Mouse (Mus musculus): ENCODE measurements around the gene Eci2.
"Not testable (repeated sequence)": the region's sequence is repeated elsewhere in the genome, so short reads cannot be mapped to it uniquely, and the experiment has no call there.

Eci2 gene

DNA sequence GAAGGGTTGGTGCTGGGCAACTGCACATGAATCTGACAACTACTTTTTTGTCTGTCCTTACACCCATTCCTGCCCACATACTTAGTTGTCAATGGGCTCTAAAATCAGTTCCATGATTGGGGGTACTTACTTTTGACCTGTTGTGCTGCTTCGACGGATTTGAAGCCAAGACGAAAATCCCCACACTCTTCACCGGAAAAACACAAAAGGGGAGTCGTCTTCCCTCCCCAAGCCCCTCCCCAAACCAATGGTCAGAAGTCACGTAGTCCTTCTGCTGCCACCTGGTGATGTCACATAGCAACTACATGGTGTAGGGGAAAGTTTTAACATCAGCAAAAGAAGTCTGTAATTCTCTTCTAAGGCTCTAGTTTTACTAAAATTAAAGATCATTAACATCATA lies at the start of gene Eci2:
TSS of gene Eci2 (minus strand) at position 218 of the 400 bp plus-strand sequence.
- DNase-seq = peak in 1 of 2 experiments; percentile 64

DNA sequence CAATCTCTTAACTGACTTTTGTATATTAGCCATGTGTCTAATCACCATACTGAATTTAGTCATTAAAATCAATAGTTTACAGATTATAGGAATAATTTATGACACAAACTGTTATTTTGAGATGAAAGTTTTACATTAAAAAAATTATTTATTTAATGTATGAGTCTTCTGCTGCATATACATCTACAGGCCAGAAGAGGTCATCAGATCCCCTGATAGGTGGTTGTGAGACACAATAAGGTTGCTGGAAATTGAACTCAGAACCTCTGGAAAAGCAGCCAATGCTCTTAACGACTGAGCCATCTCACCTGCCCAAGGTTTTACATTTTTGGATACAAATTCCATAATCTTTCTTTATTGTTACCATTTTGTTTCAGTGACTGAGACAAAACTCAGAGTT lies 48.0 kb upstream of the Eci2 start:
- no peak for DNase-seq

DNA sequence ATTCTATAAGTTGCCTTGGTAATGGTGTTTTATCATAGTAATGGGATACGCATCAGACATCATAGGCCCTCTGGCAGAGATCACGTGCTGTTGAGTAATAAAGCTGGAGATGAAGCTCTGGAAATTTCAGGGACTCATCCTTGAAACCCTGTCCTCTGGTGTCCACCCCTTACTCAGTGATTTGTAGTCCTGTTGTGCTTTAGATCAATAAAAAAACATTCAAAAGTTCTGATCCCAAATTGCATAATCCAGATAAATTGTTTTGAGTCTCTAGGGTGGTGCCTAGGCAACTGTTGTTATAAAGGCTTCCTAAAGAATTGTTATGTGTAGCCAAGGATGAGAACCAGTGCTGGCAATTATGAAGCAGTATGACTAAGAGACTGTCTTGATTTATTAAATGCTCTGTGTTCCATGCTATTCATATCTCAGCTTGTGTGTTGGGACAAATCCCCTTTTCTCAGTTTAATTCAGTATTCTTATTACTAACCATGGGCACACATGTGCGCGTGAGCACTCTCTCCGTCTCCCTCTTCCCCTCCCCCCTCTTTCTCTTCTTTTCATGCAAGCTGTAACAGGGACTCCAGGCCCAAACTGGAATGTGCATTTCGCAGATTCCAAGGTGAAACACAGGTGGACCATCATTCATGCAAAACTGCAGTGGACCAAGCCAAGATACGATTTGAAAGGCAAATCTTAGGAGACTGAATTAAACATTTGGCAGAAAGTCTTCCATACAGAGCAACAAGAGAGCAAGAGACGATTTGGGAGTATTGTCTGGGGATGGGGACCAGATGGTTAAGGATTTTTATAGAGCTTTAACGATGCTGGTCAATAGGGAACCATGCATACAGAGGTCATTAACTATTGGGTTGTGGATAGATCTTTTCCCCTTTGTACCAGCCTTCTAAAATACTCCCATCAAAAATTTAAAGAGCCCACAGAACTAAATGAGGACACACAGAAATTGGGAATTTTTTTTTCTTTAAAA lies 43.9 kb upstream of the Eci2 start:
- no peak for DNase-seq

DNA sequence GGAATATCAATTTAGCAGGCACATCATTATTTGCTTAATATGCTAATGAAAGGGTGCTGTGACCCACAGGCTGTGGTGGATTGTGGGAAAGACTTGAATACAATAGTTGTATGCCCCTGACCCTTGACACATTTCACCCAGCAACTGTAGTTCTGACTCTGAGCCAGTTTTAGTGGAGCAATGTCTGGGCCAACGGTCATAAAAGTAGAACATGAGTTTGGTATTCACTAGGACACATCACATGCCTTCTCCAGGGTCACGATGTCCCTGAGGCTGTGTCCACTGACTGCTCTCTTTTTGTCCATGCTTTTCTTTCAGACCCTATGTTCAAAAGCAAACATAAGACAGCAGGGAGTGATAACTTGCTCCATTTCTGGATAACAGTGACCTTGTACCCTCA lies 40.2 kb upstream of the Eci2 start:
- no peak for DNase-seq

DNA sequence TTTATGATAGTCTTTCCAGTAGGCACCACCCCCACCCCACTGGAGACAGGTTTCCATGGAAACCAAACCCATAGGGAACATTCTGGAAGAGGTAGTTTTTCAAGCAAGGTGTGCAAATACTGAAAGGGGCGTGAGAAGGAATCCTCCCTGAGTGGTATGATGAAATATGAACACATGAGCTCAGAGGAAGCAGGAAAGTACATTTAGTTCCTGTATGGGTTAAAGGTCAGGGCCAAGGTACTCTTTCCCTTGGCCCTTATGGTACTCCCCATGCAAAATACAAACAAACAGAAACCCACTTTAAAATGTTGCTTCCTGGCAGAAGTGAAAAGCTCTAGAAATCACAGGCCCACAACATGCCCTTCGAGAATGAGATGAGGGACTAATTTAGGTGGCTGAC lies 39.1 kb upstream of the Eci2 start:
- DNase-seq = peak in 1 of 2 experiments; percentile 4

DNA sequence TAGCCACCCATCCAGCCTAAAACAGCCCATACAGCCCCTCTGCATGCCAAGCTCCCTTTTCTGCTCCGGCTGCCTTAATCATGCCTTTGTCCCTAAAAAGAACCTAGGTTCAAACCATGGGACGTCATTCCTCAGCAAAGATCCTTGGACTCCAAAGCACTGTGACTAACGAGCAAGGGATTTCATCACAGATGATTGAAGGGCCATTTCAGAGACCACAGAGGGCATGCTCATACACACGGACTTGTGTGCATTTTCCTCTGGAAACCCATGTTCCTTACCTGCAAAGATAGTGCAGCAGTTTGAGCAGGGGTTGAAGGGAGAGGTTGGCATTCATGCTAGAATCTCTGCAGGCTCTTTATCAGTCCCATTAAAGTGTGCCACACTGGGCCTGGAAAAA lies 37.5 kb upstream of the Eci2 start:
- no peak for DNase-seq

DNA sequence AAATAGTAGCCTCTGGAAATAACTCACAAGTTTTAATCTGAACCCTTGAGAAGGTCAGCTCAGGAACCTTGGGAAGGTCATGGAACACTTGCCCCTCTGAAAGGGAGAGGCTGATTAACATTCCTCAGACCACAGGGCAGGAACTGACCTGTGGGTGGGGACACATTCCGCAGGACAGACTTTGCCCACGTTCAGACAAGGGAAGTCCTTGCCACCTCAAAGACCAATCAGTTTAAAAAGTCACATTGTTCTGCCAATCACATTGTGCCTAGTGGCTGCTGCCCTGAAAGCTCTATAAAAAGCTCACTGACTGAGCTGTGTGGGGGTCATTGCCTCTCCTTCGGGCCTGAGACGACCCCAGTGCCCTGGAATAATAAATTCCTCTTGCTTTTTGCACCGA lies 31.2 kb upstream of the Eci2 start:
- DNase-seq = no peak

DNA sequence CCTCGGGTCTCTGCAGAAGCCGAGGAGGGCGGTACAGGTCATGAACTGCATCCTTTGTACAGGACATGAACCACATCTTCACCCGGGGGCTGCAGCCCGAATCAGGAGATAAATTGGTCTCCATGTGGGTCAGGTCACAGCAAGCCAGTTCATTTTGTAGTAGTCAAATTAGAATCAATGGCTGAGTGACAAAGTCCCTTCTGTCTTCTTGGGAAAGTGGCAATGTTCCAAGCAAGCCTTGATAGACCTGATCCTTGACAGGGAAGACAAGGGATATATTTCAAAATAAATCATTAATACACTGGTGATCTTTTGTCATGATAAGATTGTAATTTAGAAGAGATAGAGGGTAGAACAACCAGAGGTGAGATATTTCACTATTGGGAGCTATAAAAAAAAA lies 9.6 kb upstream of the Eci2 start:
- no peak for DNase-seq

DNA sequence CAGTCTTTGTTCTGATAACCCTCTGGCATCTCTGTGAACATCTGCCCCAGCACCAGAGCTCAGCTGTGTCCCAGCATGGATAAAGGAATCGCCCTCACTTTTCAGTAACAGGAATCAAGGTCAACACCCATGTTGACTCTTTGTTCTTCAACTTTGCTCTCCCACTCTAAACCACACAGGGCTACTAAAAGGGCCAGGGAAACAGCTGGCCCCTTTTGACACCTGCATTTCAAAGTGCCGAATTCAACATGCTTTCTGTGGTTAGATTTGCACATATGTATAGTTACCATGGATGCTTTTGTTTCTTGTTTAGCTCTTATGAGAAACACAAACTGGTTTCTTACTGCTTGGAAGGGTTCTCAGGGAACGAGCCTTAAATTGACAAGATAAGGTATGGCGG lies 8.8 kb upstream of the Eci2 start:
- no peak for DNase-seq

DNA sequence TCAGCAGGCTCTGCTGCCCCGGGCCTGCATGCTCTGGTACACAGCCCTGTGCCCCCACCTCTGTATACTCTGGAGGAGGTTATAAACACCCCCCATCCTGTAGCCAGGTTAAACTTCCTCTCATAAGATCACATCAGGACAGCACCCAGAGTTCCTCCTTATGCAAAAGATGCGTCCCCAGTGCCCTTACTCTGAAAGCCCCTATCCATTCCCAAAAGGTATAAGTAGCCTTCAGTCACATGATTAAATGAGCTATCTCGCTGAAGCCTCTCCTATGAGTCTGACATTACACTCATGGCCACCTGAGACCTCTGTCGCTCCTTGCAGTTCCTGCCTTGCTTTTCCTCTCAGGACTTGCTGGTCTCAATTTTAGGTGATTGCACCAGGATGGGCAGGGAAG lies 6.7 kb upstream of the Eci2 start:
- DNase-seq = no peak

DNA sequence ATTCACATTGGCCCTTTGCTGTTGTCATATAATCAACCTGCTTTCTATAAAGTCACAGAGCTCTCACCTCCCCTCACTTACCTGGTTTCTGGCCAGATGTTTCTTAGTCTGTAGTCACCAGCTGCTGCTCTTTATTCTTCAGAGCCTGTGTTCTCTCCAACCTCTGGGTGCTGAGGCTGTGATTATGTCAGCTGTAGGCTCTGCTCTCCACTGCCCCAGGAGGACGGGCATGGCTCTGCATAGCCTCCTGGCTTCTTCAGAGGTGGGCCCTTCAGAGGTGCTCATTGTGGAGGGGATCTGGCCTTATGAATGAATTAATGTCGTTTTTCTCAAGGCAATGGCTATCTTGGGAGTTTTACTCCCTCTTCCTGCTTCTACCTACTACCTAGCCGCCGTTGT lies 4.8 kb upstream of the Eci2 start:
- DNase-seq = peak in 1 of 2 experiments; percentile 8

DNA sequence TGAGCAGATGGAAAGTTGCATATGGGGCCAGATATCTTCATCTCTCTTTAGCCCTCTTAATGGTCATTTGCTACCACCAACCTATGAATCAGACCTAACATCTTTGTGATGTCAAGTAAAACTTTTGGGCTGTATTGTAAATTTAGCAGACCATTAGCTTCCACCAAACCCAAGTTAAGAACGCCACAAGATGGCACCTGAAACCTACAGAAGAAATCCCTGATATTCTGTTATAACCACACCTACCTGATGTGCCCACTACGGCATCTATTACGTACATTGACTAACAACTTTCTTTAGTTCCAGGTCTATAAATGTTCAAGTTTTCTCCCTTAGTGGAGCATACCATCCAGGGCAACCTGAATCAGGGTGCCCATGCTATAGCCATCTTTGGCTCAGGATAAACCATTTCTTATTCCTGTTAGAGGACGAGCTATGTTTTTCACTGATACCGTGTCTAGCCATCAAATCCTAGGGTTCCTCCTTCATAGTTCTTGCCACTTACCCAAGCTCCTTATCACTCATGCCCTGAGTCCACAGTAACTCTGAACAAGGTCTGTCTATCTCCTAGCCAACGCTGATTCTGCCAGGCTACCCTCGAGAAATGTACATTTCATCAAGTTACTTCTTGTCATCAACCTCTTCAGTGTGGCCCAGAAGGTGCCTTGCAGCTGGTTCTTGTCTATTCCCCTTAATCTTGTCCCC lies 4.2 kb upstream of the Eci2 start:
- no peak for DNase-seq

DNA sequence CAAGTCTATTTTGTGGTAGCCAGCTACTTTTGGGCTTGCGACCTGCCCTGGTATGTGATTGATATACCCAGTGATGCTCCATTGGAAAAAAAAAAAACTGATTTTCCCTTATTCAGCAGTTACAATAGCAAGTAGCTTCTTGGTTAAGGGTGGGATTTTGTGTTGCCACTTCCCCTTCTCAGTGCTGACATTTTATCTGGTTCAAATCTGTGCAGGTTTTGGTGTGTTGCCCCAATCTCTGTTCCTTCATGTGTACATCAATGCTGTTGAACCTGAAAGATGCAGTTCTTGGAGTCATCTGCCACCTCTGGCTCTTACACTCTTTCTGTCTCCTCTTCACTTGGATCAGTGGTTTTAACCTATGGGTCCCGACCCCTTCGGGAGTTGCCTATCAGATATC lies 1.5 kb upstream of the Eci2 start:
- DNase-seq = no peak

DNA sequence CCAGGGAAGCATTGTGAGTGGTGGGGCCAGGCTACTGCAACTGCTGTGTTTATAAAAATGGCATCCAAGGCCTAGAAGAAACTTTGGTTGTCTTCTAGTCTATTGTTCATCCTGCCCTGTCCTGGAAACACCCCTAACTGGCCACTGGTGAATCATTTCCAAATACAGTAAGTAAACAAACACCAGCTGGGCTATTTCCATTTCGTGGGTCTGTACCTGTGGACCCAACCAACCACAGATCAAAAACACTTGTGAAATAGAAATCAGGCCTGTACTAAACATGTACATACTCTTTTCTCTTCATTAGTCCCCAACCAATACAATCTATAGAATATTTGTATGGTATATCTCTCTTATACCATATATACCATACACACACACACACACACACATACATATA lies 3.5 kb downstream of the Eci2 start:
- not testable (repeated sequence) for DNase-seq

DNA sequence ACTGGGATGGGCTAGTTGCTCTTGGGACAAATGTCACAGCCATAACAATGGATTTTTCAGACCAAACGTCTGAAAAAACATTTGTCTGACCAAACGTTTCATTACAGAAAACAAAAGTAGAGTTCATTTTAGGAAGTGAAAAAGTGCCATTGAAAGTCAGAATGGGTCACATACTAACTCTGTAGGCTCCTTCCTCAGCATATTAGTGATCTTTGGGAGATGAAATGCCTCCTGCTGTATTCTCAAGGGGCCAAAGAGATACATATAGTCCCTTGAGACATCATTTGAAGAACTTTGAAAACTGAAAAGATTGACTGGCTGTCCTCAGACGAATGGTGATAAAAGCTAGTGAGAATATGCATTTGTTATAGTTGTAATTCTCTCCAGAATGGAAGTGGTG lies 6.5 kb downstream of the Eci2 start:
- no peak for DNase-seq

DNA sequence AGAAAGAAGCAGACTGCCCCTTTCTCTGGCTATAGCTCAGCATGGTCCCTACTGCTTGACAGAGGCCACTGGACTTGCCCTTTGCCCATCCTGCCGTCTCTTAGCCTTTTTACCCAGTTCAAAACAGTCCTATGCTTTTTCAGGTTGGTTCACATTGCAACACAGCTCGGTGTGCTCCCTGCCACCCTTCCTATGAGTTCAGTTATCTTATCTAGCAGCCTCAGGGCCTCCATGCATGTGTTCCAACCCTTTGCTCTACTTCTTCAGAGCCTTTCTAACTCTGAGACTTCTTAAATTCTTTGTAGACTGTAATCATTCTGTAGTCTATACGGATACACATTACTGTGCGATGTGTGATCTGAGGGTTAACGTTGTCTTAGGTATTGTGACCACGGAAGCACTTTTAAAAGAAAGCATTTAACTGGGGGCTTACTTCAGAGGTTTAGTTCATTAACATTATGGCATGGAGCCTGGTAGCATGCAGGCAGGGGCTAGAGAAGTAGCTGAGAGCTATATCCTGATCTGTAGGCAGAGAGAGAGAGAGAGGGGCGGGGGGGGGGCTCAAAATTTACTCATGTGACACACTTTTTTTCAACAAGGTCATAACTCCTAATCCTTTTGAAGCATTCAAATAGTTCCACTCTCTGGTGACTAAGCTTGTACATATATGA lies 7.9 kb downstream of the Eci2 start:
- DNase-seq = no peak

DNA sequence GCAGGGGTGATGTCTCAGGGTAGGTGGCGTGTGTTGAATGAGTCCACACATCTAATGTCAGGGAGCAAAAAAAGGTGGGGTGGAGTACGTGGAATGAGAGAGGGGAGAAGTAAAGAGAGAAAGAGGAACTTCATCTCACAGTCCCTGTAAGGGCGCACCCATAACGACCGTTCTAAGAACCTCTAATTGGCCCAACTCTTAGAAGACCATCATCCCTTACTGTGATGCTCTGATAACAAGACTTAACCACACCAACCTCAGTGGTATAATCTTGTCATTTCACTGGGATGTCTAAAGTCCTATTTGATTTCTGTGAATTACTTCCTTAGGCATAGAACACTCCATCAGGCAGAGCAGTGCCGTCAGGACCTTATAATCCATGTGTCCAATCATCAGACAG lies 9.5 kb downstream of the Eci2 start:
- DNase-seq = no peak

DNA sequence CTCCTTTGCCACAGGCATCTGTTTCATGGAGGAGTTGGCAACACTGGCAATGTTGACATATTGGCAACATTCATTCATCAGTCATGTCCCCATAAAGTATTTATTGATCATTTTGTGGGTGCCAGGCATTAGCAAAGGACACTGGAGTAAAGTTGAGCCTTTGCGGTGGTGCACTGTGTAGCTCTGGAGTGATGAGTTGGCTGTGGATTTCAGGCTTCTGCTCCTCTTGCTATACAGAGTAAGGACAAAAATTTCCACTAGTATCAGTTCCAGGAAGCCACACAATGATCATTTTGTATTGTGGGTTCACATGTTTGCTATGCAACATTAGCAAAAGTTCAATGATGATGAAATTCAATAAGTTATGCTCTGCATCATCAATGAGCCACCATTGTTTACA lies 10.8 kb downstream of the Eci2 start:
- DNase-seq = no peak

DNA sequence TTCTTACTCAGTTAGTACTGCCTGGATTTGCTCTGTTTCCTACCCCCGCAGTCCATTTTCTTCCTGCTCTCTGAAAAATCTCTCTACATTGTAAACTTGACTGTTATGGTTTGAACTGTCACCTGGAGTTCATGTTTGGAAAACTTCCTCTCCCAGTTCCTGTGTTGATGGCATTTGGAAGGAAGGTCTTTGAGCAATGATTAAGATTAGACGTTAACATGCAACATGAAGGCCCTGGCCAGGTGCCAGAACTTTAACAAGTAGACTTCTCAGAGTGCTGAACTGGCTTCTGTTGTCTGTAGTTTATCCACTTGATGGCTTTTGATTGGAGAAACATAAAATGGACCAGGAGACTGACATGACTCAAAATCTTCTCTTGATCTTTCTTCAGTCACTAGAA lies 31.0 kb downstream of the Eci2 start:
- peak; percentile 36 to 45 for DNase-seq

DNA sequence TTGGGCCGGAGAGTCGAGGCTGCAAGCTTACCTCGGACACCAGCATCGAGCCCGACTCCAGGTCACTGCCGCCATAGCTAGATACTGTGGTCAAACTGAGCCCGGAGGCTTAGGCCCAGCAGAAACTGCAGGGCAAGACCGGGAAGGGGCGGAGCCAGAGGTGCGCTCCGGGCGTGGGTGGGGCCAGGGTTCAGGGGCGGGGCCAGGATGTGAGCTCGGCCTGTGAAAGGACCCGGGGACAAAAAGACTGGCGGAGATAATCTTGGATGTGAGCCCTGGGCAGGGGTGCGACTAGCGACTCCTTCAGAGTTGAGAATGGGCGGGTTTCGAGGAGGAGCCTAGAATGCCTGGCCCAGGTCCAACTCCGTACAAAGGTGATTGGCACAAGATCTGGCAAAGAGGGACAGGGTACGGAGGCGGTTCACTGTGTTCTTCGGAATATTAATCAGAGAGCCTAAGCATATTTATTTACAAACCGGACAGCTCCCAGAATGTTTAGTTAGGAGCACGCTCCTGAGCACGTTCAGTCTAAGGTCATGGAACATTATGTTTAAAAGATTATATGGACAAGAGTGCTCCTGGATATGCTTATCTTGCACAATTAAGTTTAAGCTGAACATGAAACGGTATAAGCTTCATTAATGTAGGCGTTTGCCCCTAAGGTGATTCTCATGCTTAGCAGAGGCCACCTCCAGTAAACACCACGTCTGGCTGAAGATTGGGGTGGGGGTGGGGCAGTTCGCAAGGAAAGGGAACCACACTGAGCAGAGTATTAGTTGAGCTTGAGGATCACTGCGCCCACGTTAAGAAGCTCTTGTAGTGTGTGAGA lies 32.7 kb downstream of the Eci2 start:
- DNase-seq = peak; percentile 97 to 98

DNA sequence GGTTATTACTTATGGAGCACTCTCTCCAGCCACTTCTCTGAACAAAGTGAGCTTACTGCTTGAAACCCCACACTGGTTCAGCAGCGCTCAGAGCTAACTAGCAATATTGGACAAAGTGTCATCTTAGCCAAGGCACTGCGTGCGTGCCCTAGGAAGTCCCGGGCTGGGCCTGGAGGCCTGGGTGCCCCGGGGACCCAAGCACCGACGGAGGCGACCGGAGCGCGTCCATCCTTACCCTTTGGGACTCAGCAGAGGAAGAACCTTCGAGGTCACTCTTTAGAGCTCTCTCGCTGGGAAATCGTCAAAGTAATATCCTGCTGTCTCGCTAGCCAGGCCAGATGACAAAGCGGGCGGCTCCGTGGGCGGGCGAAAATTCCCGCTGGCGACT lies 33.3 kb downstream of the Eci2 start:
- DNase-seq = no peak

DNA sequence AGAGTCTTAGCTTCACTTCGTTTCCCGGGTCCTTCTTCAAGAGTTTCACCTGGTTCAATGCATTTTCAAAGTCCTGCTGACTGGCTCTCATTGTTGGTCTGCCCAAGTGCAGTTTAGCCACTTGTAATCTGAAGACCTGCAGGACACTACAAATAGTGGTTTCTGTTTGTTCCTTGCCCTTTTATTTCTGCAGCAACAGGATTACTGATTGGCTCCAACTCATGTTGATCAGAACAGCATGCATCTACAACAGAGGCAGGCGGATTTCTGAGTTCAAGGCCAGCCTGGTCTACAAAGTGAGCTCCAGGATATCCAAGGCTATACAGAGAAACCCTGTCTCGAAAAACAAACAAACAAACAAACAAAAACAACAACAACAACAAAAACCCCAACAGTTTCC lies 33.8 kb downstream of the Eci2 start:
- no peak for DNase-seq

Measured in lung, postnatal 4 days (tissue).